Mouse (Mus musculus) forebrain, embryonic 15.5 days (tissue): ENCODE measurements around the gene Ribc1. TPM values are rescaled to one million over a fixed set of nuclear protein-coding genes. Genes with fewer than 3 reads are reported as not detected.

ENCODE experiments used
- ATAC-seq: fragments of 200-750 bp; cut with Nextera tagmentation; replicated peaks from 2 replicates; pipeline ENCODE4 v1.8.0; 2017; ENCODE audit warnings: mild to moderate bottlenecking, moderate TSS enrichment, moderate library complexity
- H3K27ac ChIP-seq: fragments of 300-500 bp; sonication (generic); replicated peaks from 2 replicates; pipeline ENCODE4 v1.5.1; 2015; ENCODE audit warnings: mild to moderate bottlenecking, inconsistent platforms
- H3K27me3 ChIP-seq: fragments of 300-500 bp; sonication (generic); 2 replicates; pipeline ENCODE4 v1.6.1; 2015; ENCODE audit warnings: inconsistent platforms
- H3K36me3 ChIP-seq: fragments of 300-500 bp; sonication (generic); 2 replicates; pipeline ENCODE4 v1.6.1; 2015; ENCODE audit warnings: mild to moderate bottlenecking, inconsistent platforms
- H3K4me1 ChIP-seq: fragments of 300-500 bp; sonication (generic); 2 replicates; pipeline ENCODE4 v1.6.1; 2015; ENCODE audit warnings: inconsistent platforms
- H3K4me2 ChIP-seq: fragments of 300-500 bp; sonication (generic); replicated peaks from 2 replicates; pipeline ENCODE4 v1.6.1; 2015; ENCODE audit warnings: mild to moderate bottlenecking, inconsistent platforms
- H3K4me3 ChIP-seq: fragments of 300-500 bp; sonication (generic); 2 replicates; pipeline ENCODE4 v1.5.1; 2015; ENCODE audit warnings: mild to moderate bottlenecking, inconsistent platforms
- H3K9ac ChIP-seq: fragments of 300-500 bp; sonication (generic); replicated peaks from 2 replicates; pipeline ENCODE4 v1.6.1; 2015; ENCODE audit warnings: mild to moderate bottlenecking, inconsistent platforms
- H3K9me3 ChIP-seq: fragments of 300-500 bp; sonication (generic); 2 replicates; pipeline ENCODE4 v1.6.1; 2016; ENCODE audit warnings: inconsistent platforms
- WGBS: fragments of 180-500 bp; shearing (Covaris S2); methylation state at CpG from one replicate; pipeline ENCODE4 v1.1.7; 2015; ENCODE audit warnings: mixed read lengths; 5-methylcytosine and 5-hydroxymethylcytosine counted together
- polyA plus RNA-seq: library from polyadenylated mRNA; unstranded; fragments of >200 nt; fragmentation: Nextera tagmentation; extraction: Ambion mirVana; gene quantifications from 2 replicates; pipeline ENCODE4 v1.2.1, GENCODE M21; 2015

Ribc1 gene
- polyA plus RNA-seq, 1 experiment from 2014 or later: 2.4 TPM

DNA sequence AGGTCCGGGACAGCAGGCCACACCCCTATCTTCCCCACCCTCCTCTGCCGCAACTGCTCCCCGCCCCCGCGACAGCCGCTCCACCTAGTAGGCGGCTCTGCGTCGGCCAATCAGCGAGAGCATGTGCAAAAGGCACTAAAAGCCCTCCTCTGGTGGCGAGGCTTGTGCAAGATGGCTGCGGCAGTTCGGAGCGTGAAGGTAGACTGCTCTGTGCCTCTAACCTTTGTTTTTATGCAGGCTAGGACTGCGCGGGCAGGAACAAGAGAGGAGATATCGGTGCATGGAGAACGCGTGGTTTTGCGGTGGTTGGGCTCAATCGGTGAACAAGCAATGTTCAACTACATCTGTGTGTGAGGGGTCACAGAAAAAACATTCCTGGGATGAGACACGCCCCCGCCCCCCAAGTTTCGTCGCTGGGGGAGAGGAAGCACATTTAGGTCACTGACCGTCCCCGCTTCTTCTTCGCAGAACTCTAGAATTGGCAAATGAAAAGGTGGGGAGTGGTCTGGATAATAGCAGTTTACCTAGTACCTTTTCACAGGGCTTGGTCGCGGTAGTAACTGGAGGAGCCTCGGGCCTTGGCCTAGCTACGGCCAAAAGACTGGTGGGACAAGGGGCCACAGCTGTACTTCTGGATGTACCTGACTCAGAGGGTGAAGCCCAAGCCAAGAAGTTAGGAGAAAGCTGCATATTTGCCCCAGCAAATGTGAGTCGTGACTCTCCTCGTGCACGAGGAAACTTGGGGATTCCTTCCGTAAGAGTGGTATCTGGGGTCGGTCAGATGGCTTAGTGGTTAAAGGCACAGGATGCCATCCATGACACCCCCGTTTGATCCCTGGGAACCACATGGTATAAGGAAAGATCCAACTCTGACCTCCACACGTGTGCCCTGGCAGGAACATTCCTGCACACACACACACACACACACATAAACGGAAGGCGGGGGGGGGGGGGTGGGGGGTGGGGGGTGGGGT lies 14.1 kb downstream of the Ribc1 start, which contains the start of gene Hsd17b10:
Hsd17b10 (plus strand) TSS at position 109 of the 974 bp plus-strand sequence.
- Histone ChIP-seq H3K9ac (peak within 1 kb of the TSS; percentile 50), H3K27me3 (peaks cover 2% of the 10 kb centered on the region; the same call in 1 of the 2 replicates), H3K4me2 (peak within 1 kb of the TSS; percentile 57), H3K4me1 (0 out of 2 replicates have a peak, but pooled peaks cover 3% of the 10 kb centered on the region), H3K4me3 (peak within 1 kb of the TSS; percentile 50), H3K36me3 (no peaks in the 10 kb centered on the region), H3K9me3 (no peaks in the 10 kb centered on the region), H3K27ac (0 out of 2 replicates have a peak within 1 kb of the TSS, but pooled peaks have one; percentile 34)
- ATAC-seq: peak; percentile 99
- 18% methylated on average over 39 of the region's 41 CpGs for WGBS

- Histone ChIP-seq H3K27ac (no peak overlapping the region), H3K4me3 (peak overlapping the region; percentile 50), H3K9ac (no peak overlapping the region), H3K4me1 (0 out of 2 replicates have a peak, but pooled peaks cover 3% of the 10 kb centered on the region), H3K9me3 (no peaks in the 10 kb centered on the region), H3K36me3 (no peaks in the 10 kb centered on the region), H3K27me3 (peaks cover 2% of the 10 kb centered on the region; the same call in 1 of the 2 replicates), H3K4me2 (peak overlapping the region; percentile 57)
- ATAC-seq: peak; percentile 30; the same call in 1 of the 2 replicates
- WGBS: 49% methylated on average over 9 of the region's 9 CpGs
These were observed 14.9 kb downstream of the Ribc1 start for GRCm38 (mm10) chrX:152001182-152001684.

- no peak overlapping the region for H3K27ac ChIP-seq
- H3K27me3 ChIP-seq: peaks cover 11% of the 10 kb centered on the region; the same call in 1 of the 2 replicates
- H3K4me2 ChIP-seq: no peak overlapping the region
- H3K4me1 ChIP-seq: 0 out of 2 replicates have a peak, but pooled peaks cover 3% of the 10 kb centered on the region
- 72% methylated on average over 4 of the region's 4 CpGs for WGBS
- no peak overlapping the region for H3K4me3 ChIP-seq
- H3K9me3 ChIP-seq: no peaks in the 10 kb centered on the region
- no peak for ATAC-seq
- no peak overlapping the region for H3K9ac ChIP-seq
- no peaks in the 10 kb centered on the region for H3K36me3 ChIP-seq
These were observed 16.9 kb downstream of the Ribc1 start for GRCm38 (mm10) chrX:151999006-151999710.

Other genes with a start within 250 kb of the Ribc1 start
- gene Huwe1, start 215.5 kb downstream of the Ribc1 start, polyA plus RNA-seq: 61.6 and 62.2 TPM in 2 replicates
- 119 and 126 TPM in 2 replicates for gene Hsd17b10, start 14.4 kb downstream of the Ribc1 start, polyA plus RNA-seq
- 103 and 106 TPM in 2 replicates for gene Smc1a, start 133 bp upstream of the Ribc1 start, polyA plus RNA-seq
- 3.6 and 5.1 TPM in 2 replicates for gene Iqsec2, start 128.0 kb upstream of the Ribc1 start, polyA plus RNA-seq
- gene Kdm5c, start 216.7 kb upstream of the Ribc1 start, polyA plus RNA-seq: 33.7 and 38.2 TPM in 2 replicates